Mouse (Mus musculus): ENCODE data around the gene B3galnt1. TPM values are rescaled to one million over a fixed set of nuclear protein-coding genes. Genes with fewer than 3 reads are reported as not detected.

B3galnt1 gene
- polyA plus RNA-seq (2015; fragmentation: Nextera tagmentation; extraction: Ambion mirVana), result 78.8 and 79.4 TPM in 2 replicates

DNA sequence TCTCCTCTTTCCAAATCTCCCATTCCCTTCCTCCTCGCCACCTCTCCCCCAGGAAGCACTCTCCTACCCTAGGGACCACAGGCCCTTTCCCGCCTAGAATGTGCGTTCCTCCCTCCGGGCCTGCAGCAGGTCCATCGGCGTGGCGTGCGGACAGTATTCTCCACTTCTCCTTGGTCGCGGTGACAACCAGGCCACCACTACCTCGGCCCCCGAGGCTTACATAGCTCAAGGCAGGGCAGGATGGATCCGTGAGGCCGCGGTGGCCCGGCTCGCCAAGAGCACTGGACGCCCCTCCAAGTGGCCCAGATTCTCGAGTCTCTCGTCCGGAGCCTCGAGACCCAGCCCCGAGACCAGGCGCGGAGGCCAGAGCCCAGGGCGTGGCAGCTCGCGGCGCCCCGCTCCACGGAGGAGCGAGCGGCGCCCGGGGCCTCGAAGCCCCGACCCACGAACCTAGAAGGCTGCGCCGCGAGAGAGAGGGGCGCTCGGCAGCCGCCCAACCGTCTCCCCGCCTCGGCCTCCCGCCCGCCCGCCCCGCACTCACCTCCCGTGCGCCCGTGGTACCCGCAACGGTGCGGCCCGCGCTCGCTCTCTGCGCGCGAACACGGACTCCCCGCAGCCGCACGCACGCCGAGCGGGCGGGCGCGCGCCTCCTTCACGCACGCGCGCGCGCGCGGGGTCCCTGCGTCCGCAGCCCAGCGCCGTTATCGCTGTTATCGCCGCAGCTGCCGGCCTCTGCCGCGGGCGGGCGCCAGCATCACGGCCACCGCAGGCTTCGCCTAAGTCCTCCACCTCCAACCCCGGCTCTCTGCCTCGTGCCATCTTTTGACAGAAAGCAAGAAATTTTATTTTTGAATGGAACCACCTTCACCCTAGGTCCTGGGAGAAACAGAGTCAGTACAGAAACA is at the start of gene B3galnt1:
TSS of gene B3galnt1 (minus strand) at position 700 of the 905 bp plus-strand sequence.
- H3K36me3 ChIP-seq, result peaks cover 3% of the 10 kb centered on the region; the same call in 1 of the 2 replicates
- peaks cover 4% of the 10 kb centered on the region; the same call in 1 of the 2 replicates for H3K27me3 ChIP-seq
- H3K9me3 ChIP-seq, result no peaks in the 10 kb centered on the region
- H3K4me3 ChIP-seq, result peak within 1 kb of the TSS; percentile 81
- WGBS, result under 1% methylated on average over 74 of the region's 99 CpGs
- H3K9ac ChIP-seq, result peak within 1 kb of the TSS; percentile 91
- H3K4me2 ChIP-seq, result peak within 1 kb of the TSS; percentile 76
- H3K27ac ChIP-seq, result peak within 1 kb of the TSS; percentile 88
- H3K4me1 ChIP-seq (replicated peaks), result peaks cover 42% of the 10 kb centered on the region
- peak; percentile 89 for ATAC-seq (ENCODE audit: low FRiP score)

DNA sequence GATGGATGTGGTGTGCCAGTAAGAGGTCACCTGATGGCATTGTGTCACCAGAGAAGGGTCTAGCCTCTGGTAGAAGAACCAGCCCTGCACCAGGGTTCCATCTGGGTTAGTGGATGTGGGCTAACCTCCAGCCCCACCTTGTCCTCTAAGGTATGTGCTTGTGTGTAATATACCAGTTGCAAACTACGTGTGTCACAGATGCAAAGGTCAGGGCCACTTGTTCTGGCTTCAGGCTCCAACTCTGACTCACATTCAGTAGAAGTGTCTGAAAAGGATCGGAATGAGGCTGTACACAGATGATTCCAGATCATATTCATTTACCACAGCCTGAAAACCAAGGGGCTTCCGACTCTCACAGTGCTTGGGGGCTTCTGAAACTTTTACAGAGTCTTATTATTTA is 35.8 kb upstream of the B3galnt1 start:
- no peak overlapping the region for H3K4me3 ChIP-seq

GRCm38 (mm10) chr3:69633706-69634420 is 35.1 kb upstream of the B3galnt1 start:
- Histone ChIP-seq H3K27ac (no peak overlapping the region), H3K9me3 (no peaks in the 10 kb centered on the region), H3K4me1 (replicated peaks) (no peaks in the 10 kb centered on the region), H3K9ac (no peak overlapping the region), H3K4me3 (no peak overlapping the region), H3K36me3 (no peaks in the 10 kb centered on the region), H3K27me3 (no peaks in the 10 kb centered on the region), H3K4me2 (no peak overlapping the region)
- no peak for ATAC-seq (ENCODE audit: low FRiP score)
- 84% methylated on average over 12 of the region's 12 CpGs for WGBS

More for the DNA sequence above, 35.8 kb upstream of the B3galnt1 start:
- ATAC-seq (ENCODE audit: low FRiP score), result no peak
- no peaks in the 10 kb centered on the region for H3K9me3 ChIP-seq
- no peak overlapping the region for H3K4me2 ChIP-seq
- H3K27ac ChIP-seq, result no peak overlapping the region
- no peaks in the 10 kb centered on the region for H3K27me3 ChIP-seq
- no peak overlapping the region for H3K9ac ChIP-seq
- WGBS, result 93% methylated on average over 3 of the region's 3 CpGs
- no peaks in the 10 kb centered on the region for H3K36me3 ChIP-seq
- H3K4me1 ChIP-seq (replicated peaks), result no peaks in the 10 kb centered on the region

GRCm38 (mm10) chr3:69626963-69627590 is 28.3 kb upstream of the B3galnt1 start:
- Histone ChIP-seq H3K4me3 (no peak overlapping the region), H3K4me1 (replicated peaks) (no peaks in the 10 kb centered on the region), H3K9ac (no peak overlapping the region), H3K27me3 (no peaks in the 10 kb centered on the region), H3K4me2 (no peak overlapping the region), H3K9me3 (no peaks in the 10 kb centered on the region), H3K36me3 (no peaks in the 10 kb centered on the region), H3K27ac (no peak overlapping the region)
- ATAC-seq (ENCODE audit: low FRiP score), result no peak
- 89% methylated on average over 9 of the region's 11 CpGs for WGBS

DNA sequence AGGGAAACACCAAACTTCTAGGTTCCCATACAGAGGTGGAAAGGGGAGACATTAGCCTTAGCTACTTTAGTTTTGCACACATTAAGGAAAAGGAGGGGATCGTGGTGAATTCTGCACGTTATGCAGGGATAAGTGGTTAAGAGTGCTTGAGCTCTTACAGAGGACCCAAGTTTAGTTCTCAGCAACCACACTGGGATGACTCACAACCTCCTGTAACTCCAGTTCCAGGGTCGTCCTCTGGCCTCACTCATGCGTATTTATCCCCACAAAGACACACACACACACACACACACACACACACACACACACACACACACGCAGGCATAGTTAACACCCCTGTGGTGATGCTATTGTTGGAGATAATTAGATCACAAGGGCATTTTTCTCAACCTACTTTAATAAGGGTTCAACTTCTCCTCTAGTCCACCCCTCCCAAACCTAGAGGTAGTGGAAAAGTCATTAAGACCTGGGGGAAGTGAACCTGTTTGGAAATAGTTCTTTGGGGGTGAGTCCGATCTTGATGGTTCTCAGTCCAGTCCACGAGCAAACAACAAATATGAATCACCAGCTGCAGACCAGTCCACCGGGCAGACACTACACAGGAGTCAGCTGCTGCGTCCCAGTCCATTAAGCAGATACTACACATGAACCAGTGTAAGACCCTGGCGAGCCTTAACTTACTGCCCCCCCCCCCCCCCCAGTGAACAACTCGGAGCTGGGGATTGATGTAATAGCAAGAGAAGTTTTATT is 27.6 kb upstream of the B3galnt1 start:
- Histone ChIP-seq H3K9me3 (no peaks in the 10 kb centered on the region), H3K4me2 (no peak overlapping the region), H3K9ac (no peak overlapping the region), H3K27ac (no peak overlapping the region), H3K4me3 (no peak overlapping the region), H3K27me3 (no peaks in the 10 kb centered on the region), H3K36me3 (no peaks in the 10 kb centered on the region), H3K4me1 (replicated peaks) (no peaks in the 10 kb centered on the region)
- ATAC-seq (ENCODE audit: low FRiP score), result no peak
- WGBS, result 83% methylated on average over 11 of the region's 11 CpGs

GRCm38 (mm10) chr3:69624182-69624581 is 25.4 kb upstream of the B3galnt1 start:
- H3K4me2 ChIP-seq, result no peak overlapping the region
- H3K9ac ChIP-seq, result no peak overlapping the region
- H3K4me3 ChIP-seq, result no peak overlapping the region
- 73% methylated on average over 2 of the region's 2 CpGs for WGBS
- no peaks in the 10 kb centered on the region for H3K27me3 ChIP-seq
- H3K27ac ChIP-seq, result no peak overlapping the region
- ATAC-seq (ENCODE audit: low FRiP score), result no peak
- H3K4me1 ChIP-seq (replicated peaks), result no peaks in the 10 kb centered on the region
- no peaks in the 10 kb centered on the region for H3K36me3 ChIP-seq
- no peaks in the 10 kb centered on the region for H3K9me3 ChIP-seq

- H3K4me1 ChIP-seq (replicated peaks), result no peaks in the 10 kb centered on the region
- H3K4me2 ChIP-seq, result no peak overlapping the region
- peaks cover 10% of the 10 kb centered on the region for H3K9me3 ChIP-seq
- no peak overlapping the region for H3K4me3 ChIP-seq
- H3K27me3 ChIP-seq, result no peaks in the 10 kb centered on the region
- no peak for ATAC-seq (ENCODE audit: low FRiP score)
- H3K27ac ChIP-seq, result no peak overlapping the region
- H3K9ac ChIP-seq, result no peak overlapping the region
- WGBS, result 92% methylated on average over 5 of the region's 5 CpGs
- no peaks in the 10 kb centered on the region for H3K36me3 ChIP-seq
These were observed 9.1 kb upstream of the B3galnt1 start for GRCm38 (mm10) chr3:69607909-69608308.

DNA sequence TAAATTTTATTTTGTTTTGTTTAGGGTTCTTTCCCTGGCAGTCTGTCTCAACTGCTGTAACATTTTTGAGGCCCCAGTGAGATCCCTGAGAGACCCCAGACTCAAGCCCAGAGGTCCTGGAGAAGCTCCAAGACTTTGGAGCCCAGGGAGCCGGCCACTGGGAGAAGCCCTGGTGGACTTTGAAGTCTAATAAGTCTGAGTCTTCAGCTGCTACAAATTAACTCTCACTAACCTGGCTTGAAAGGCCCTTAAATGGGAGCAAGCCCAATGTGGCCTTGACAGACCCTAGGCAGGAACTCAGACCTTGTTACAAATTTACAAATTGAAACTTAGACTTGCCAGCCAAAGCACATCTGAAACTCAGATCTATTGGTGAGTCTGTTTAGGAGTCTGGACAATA is 8.7 kb upstream of the B3galnt1 start:
- no peak for ATAC-seq (ENCODE audit: low FRiP score)
- no peaks in the 10 kb centered on the region for H3K36me3 ChIP-seq

GRCm38 (mm10) chr3:69606923-69607322 is 8.2 kb upstream of the B3galnt1 start:
- no peak overlapping the region for H3K27ac ChIP-seq
- ATAC-seq (ENCODE audit: low FRiP score), result no peak
- no peaks in the 10 kb centered on the region for H3K9me3 ChIP-seq
- H3K36me3 ChIP-seq, result no peaks in the 10 kb centered on the region
- 91% methylated on average over 1 of the region's 1 CpGs for WGBS
- H3K4me3 ChIP-seq, result no peak overlapping the region
- no peaks in the 10 kb centered on the region for H3K4me1 ChIP-seq (replicated peaks)
- H3K27me3 ChIP-seq, result peaks cover 3% of the 10 kb centered on the region; the same call in 1 of the 2 replicates
- no peak overlapping the region for H3K4me2 ChIP-seq
- no peak overlapping the region for H3K9ac ChIP-seq

More for the DNA sequence above, 8.7 kb upstream of the B3galnt1 start:
- Histone ChIP-seq H3K9ac (no peak overlapping the region), H3K27me3 (no peaks in the 10 kb centered on the region), H3K4me3 (no peak overlapping the region), H3K27ac (no peak overlapping the region), H3K4me1 (replicated peaks) (no peaks in the 10 kb centered on the region), H3K4me2 (no peak overlapping the region), H3K9me3 (peaks cover 5% of the 10 kb centered on the region)
- 75% methylated on average over 1 of the region's 1 CpGs for WGBS

GRCm38 (mm10) chr3:69599166-69599500 is 373 bp upstream of the B3galnt1 start:
- Histone ChIP-seq H3K9ac (peak overlapping the region; percentile 91), H3K4me3 (peak overlapping the region; percentile 81), H3K36me3 (no peaks in the 10 kb centered on the region), H3K9me3 (no peaks in the 10 kb centered on the region), H3K4me1 (replicated peaks) (peaks cover 40% of the 10 kb centered on the region), H3K27ac (peak overlapping the region; percentile 88), H3K4me2 (peak overlapping the region; percentile 76), H3K27me3 (peaks cover 4% of the 10 kb centered on the region; the same call in 1 of the 2 replicates)
- 13% methylated on average over 5 of the region's 5 CpGs for WGBS
- peak; percentile 47 for ATAC-seq (ENCODE audit: low FRiP score)

DNA sequence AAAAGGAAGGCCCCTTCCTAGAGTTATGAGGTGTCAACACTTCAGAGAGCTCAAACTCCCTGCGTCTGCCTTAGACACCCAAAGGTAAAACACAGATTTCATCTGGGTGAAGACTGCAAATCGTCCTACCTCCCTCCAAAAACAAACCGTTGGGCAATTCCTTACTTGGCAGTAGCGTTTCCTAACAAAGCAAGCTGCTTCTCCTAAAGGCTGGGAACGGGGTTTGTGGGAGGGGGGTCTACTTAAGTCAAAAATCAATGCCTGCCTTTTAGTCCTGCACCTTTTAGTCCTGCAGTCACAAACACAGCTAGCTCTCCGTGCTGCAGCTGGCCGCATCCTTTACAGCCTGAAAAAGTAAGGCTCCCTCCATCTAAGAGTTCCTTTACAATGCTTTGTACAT is 944 bp downstream of the B3galnt1 start:
- Histone ChIP-seq H3K4me1 (replicated peaks) (peaks cover 42% of the 10 kb centered on the region), H3K36me3 (peaks cover 3% of the 10 kb centered on the region; the same call in 1 of the 2 replicates), H3K27ac (peak overlapping the region; percentile 88), H3K4me3 (peak overlapping the region; percentile 81), H3K27me3 (peaks cover 4% of the 10 kb centered on the region; the same call in 1 of the 2 replicates), H3K9ac (peak overlapping the region; percentile 91), H3K4me2 (peak overlapping the region; percentile 76), H3K9me3 (no peaks in the 10 kb centered on the region)
- ATAC-seq (ENCODE audit: low FRiP score), result peak; percentile 12
- WGBS, result 5% methylated on average over 7 of the region's 7 CpGs
